Mouse (Mus musculus): ENCODE measurements around the gene Zbtb1. TPM values are rescaled to one million over a fixed set of nuclear protein-coding genes. Genes with fewer than 3 reads are reported as not detected.
"Not testable (repeated sequence)": the region's sequence is repeated elsewhere in the genome, so short reads cannot be mapped to it uniquely, and the experiment has no call there.

Gene Zbtb1
- total RNA-seq, 2 experiments from 2014 or later, result 6.9 to 7.6 TPM

DNA sequence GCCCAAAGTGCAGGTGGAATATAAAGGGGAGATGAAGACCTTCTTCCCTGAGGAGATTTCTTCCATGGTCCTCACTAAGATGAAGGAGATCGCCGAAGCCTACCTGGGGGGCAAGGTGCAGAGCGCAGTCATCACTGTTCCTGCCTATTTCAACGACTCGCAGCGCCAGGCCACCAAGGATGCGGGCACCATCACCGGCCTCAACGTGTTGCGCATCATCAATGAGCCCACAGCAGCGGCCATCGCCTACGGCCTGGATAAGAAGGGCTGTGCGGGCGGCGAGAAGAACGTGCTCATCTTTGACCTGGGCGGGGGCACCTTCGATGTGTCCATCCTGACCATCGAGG, 34.7 kb downstream of the Zbtb1 start:
- DNase-seq, result no peak

GRCm38 (mm10) chr12:76405183-76405970, 35.3 kb downstream of the Zbtb1 start:
- DNase-seq, result peak; percentile 36

GRCm38 (mm10) chr12:76405971-76406370, 35.9 kb downstream of the Zbtb1 start:
- DNase-seq, result no peak

GRCm38 (mm10) chr12:76407184-76407583, 37.1 kb downstream of the Zbtb1 start:
- DNase-seq, result no peak

- DNase-seq, result no peak
Measured at GRCm38 (mm10) chr12:76409166-76409565, 39.1 kb downstream of the Zbtb1 start.

DNA sequence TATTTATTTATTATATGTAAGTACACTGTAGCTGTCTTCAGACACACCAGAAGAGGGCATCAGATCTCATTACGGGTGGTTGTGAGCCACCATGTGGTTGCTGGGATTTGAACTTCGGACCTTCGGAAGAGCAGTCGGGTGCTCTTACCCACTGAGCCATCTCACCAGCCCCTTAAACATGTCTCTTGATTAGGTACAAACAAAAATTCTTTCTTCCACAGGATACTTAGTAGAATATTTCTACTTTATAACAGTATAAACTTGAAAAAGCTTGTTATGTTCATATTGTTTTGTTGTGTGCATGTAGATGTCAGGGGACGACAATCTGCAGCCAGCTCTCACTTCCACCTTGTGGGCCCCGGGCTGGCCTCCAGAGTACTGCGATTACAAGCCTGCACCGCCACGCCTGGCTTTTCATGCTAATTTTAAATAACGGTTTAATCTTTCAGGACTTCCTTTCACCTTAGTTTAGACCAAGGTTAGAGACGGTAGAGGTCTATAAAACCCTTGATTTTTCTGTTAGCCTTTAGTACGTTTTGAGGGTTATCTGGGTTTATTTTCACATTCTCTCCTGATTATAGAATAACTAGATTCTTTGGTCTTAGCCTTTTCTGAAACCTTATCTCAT, 45.4 kb downstream of the Zbtb1 start:
- peak; percentile 47 for DNase-seq

DNA sequence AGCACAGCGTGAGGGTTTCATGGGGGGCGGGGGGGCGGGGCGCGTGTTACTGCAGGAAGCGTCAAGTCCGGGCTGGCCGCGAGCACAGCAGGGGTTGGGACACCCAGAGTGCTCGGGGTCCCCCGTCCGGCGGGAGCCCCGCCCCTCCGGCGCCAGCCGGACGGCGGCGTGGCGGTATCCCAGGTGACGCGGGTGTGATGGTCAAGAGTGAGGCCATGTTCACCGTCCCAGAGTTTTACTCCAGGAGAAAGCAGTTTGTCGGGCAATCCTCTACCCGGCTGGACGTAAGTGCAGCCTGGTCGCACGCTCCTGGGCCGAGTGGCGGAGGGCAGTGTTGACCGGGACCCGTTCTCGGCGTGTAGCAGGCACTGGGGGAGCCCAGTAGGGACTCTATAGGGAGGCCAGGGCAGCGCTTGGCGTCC, 47.4 kb downstream of the Zbtb1 start, which contains the start of gene Ppp1r36:
Ppp1r36 (plus strand) TSS at position 106 of the 422 bp plus-strand sequence.
- DNase-seq, result peak; percentile 44

- DNase-seq, result no peak
Measured at GRCm38 (mm10) chr12:76418346-76418745, 48.3 kb downstream of the Zbtb1 start.

DNA sequence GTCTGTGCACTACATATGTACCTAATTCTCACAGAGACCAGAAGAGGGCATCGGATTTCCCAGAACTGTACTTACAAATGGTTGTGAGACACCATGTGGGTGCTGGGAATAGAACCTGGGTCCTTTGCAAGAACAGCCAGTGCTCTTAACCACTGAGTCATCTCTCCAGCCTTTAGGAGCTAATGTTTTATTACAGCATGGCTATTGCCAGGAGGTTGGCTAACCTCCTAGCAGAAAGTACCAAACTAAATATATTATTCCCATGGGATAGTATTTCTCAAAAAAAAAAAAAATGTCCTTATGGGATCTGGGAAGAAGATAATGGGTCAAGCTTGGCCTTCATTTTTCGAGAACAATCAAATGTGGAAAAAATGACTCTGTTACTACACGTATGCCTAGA, 55.2 kb downstream of the Zbtb1 start:
- no peak for DNase-seq

- DNase-seq, result no peak
Measured at GRCm38 (mm10) chr12:76427546-76427945, 57.5 kb downstream of the Zbtb1 start.

- DNase-seq, result no peak
Measured at GRCm38 (mm10) chr12:76430879-76431406, 60.9 kb downstream of the Zbtb1 start.

DNA sequence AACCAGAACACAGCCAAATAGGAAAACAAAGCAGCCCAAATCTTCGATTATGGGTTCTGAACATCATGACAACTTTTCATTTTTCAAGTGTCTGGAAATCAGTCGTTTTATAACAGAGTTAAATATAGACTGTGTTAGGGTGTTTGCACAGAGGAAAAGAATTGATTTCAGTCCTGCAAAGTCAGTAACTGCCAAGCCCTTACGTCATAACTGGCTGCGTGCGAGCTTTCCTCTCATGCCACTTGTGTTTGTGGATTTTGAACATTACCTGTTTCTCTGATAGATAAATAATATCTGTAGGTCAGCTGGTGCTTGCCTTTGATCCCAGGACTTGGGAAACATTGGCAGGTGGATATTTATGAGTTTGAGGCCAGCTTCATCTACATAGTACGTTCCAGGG, 61.4 kb downstream of the Zbtb1 start:
- no peak for DNase-seq

DNA sequence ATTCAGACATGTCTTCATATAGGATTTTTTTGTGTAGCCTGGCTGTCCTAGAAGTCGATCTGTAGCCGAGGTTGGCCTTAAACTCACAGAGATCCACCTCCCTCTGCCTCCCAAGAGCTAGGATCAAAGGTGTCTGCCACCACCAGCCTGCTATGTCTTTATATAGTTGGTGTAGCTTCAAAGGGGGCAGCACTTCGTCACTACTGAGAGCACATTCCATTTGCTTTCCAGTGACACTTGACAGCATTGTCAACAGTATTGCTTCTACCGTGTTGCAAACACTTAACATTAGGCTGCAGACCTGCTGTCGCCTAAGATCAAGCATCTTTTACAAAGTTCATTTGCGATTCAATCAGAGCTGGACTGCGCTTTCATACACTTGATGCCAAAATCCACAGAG, 64.0 kb downstream of the Zbtb1 start:
- DNase-seq, result no peak

- no peak for DNase-seq
Measured at GRCm38 (mm10) chr12:76435084-76435483, 65.0 kb downstream of the Zbtb1 start.

- no peak for DNase-seq
Measured at GRCm38 (mm10) chr12:76435549-76435948, 65.5 kb downstream of the Zbtb1 start.

GRCm38 (mm10) chr12:76443488-76443887, 73.4 kb downstream of the Zbtb1 start:
- DNase-seq, result not testable (repeated sequence)

- DNase-seq, result no peak
Measured at GRCm38 (mm10) chr12:76444359-76444772, 74.3 kb downstream of the Zbtb1 start.

GRCm38 (mm10) chr12:76444862-76445261, 74.8 kb downstream of the Zbtb1 start:
- DNase-seq, result no peak

GRCm38 (mm10) chr12:76446201-76446600, 76.1 kb downstream of the Zbtb1 start:
- DNase-seq, result no peak
